Mouse (Mus musculus): ENCODE measurements around the gene Crcp.

DNA sequence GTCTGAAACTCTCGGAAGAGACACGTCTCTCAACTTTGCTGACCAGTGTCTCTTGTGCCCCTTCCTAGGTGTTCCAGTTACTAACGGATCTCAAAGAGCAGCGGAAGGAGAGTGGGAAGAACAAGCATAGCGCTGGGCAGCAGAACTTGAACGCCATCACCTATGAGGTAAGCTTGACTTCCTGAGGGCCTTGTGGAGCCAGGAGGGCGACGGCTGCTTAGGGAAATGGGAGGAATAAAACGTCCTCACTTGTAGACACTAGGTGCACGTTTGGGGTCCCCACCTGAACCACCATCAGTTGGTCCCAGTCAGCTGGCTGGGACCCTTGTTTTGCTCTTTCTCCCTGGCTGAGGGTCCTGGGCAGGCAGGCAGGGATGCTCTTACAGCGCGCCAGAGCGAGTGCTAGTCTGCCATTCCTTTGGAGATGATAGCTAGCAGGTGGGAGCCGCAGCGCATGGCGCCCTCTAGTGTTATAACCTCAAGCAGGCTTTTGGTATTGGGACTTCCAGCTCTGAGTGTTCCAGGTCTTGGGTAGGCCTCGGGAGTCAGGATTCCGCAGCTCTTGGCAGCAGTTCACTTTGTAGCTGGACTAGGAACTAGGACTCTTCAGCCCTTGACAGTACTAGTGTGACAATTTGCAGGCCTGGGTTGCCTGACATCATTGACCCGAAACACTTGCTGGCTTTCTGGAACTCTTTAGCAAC, 8.8 kb downstream of the Crcp start:
- no peak for TF ChIP-seq EP300 (IDR thresholded peaks at IDR 0.05)
- peak; percentile 85 for TF ChIP-seq CTCF (IDR thresholded peaks at IDR 0.05)
